Mouse (Mus musculus) hindbrain, embryonic 13.5 days (tissue): ENCODE measurements at regions not wholly inside any gene's neighbourhood (a gene's known extent, or its start where the extent isn't known, plus 50 kb on each side); places are given as distances from the start of the nearest gene placed in this dataset.

Experiments used
- ATAC-seq: fragments of 200-750 bp; cut with Nextera tagmentation; 2 replicates; pipeline ENCODE4 v1.8.0; 2017; ENCODE audit warnings: moderate TSS enrichment; ENCODE audit not compliant: low FRiP score
- H3K27ac ChIP-seq: fragments of 300-500 bp; sonication (generic); 2 replicates; pipeline ENCODE4 v1.5.1; 2015; ENCODE audit warnings: inconsistent platforms, mild to moderate bottlenecking, moderate library complexity
- H3K27me3 ChIP-seq: fragments of 300-500 bp; sonication (generic); 2 replicates; pipeline ENCODE4 v1.6.1; 2015; ENCODE audit warnings: mild to moderate bottlenecking, inconsistent platforms
- H3K36me3 ChIP-seq: fragments of 300-500 bp; sonication (generic); 2 replicates; pipeline ENCODE4 v1.6.1; 2015; ENCODE audit warnings: mild to moderate bottlenecking, inconsistent platforms
- H3K4me1 ChIP-seq: fragments of 300-500 bp; sonication (generic); replicated peaks from 2 replicates; pipeline ENCODE4 v1.6.1; 2015; ENCODE audit warnings: inconsistent platforms
- H3K4me2 ChIP-seq: fragments of 300-500 bp; sonication (generic); 2 replicates; pipeline ENCODE4 v1.6.1; 2015; ENCODE audit warnings: inconsistent platforms, mild to moderate bottlenecking, moderate library complexity
- H3K4me3 ChIP-seq: fragments of 300-500 bp; sonication (generic); 2 replicates; pipeline ENCODE4 v1.5.1; 2015; ENCODE audit warnings: mild to moderate bottlenecking, inconsistent platforms
- H3K9ac ChIP-seq: fragments of 300-500 bp; sonication (generic); 2 replicates; pipeline ENCODE4 v1.6.1; 2015; ENCODE audit warnings: mild to moderate bottlenecking, inconsistent platforms
- H3K9me3 ChIP-seq: fragments of 300-500 bp; sonication (generic); 2 replicates; pipeline ENCODE4 v1.6.1; 2016; ENCODE audit warnings: inconsistent platforms
- WGBS: fragments of 180-500 bp; shearing (Covaris S2); methylation state at CpG from one replicate; pipeline ENCODE4 v1.1.7; 2015; 5-methylcytosine and 5-hydroxymethylcytosine counted together

GRCm38 (mm10) chr14:104644626-104645025 lies 122.2 kb upstream of the Rnf219 start:
- no peaks in the 10 kb centered on the region for H3K27me3 ChIP-seq
- no peak overlapping the region for H3K9ac ChIP-seq
- no peaks in the 10 kb centered on the region for H3K36me3 ChIP-seq
- H3K9me3 ChIP-seq = no peaks in the 10 kb centered on the region
- 73% methylated on average over 4 of the region's 4 CpGs for WGBS
- H3K4me1 ChIP-seq = peaks cover 8% of the 10 kb centered on the region
- ATAC-seq = no peak
- no peak overlapping the region for H3K4me2 ChIP-seq
- H3K4me3 ChIP-seq = no peak overlapping the region
- no peak overlapping the region for H3K27ac ChIP-seq

- WGBS = 59% methylated on average over 6 of the region's 6 CpGs
Observed at GRCm38 (mm10) chr14:104642783-104643182, 120.3 kb upstream of the Rnf219 start.

GRCm38 (mm10) chr14:104639300-104639699 lies 116.9 kb upstream of the Rnf219 start:
- H3K27ac ChIP-seq = peak overlapping the region; percentile 56
- H3K27me3 ChIP-seq = no peaks in the 10 kb centered on the region
- no peak overlapping the region for H3K9ac ChIP-seq
- 56% methylated on average over 7 of the region's 7 CpGs for WGBS
- peaks cover 7% of the 10 kb centered on the region; the same call in 1 of the 2 replicates for H3K4me1 ChIP-seq
- H3K4me2 ChIP-seq = no peak overlapping the region
- H3K36me3 ChIP-seq = no peaks in the 10 kb centered on the region
- no peak for ATAC-seq
- H3K4me3 ChIP-seq = 0 out of 2 replicates have a peak overlapping the region, but pooled peaks have one; percentile 7
- H3K9me3 ChIP-seq = no peaks in the 10 kb centered on the region

More at GRCm38 (mm10) chr14:104642783-104643182, 120.3 kb upstream of the Rnf219 start:
- Histone ChIP-seq H3K9me3 (no peaks in the 10 kb centered on the region), H3K36me3 (no peaks in the 10 kb centered on the region), H3K27me3 (no peaks in the 10 kb centered on the region), H3K4me3 (no peak overlapping the region; the same call in 1 of the 2 replicates), H3K4me2 (peak overlapping the region; percentile 27; the same call in 1 of the 2 replicates), H3K27ac (0 out of 2 replicates have a peak overlapping the region, but pooled peaks have one; percentile 18), H3K9ac (peak overlapping the region; percentile 35; the same call in 1 of the 2 replicates), H3K4me1 (peaks cover 7% of the 10 kb centered on the region; the same call in 1 of the 2 replicates)
- no peak for ATAC-seq

- Histone ChIP-seq H3K4me1 (0 out of 2 replicates have a peak, but pooled peaks cover 2% of the 10 kb centered on the region), H3K4me3 (no peak overlapping the region), H3K4me2 (no peak overlapping the region), H3K9ac (no peak overlapping the region), H3K27me3 (no peaks in the 10 kb centered on the region), H3K36me3 (no peaks in the 10 kb centered on the region), H3K27ac (no peak overlapping the region), H3K9me3 (no peaks in the 10 kb centered on the region)
- 0 out of 2 replicates have a peak, but pooled peaks have one; percentile 39 for ATAC-seq
- 78% methylated on average over 3 of the region's 3 CpGs for WGBS
Observed at GRCm38 (mm10) chr14:104611467-104611866, 89.0 kb upstream of the Rnf219 start.

- WGBS = 74% methylated on average over 4 of the region's 4 CpGs
- Histone ChIP-seq H3K9me3 (no peaks in the 10 kb centered on the region), H3K27me3 (no peaks in the 10 kb centered on the region), H3K4me2 (no peak overlapping the region), H3K27ac (no peak overlapping the region), H3K4me3 (no peak overlapping the region), H3K9ac (no peak overlapping the region), H3K4me1 (0 out of 2 replicates have a peak, but pooled peaks cover 2% of the 10 kb centered on the region), H3K36me3 (no peaks in the 10 kb centered on the region)
- no peak for ATAC-seq
Observed at GRCm38 (mm10) chr14:104610378-104610777, 87.9 kb upstream of the Rnf219 start.

GRCm38 (mm10) chr14:104594851-104595250 lies 72.4 kb upstream of the Rnf219 start:
- Histone ChIP-seq H3K9me3 (no peaks in the 10 kb centered on the region), H3K36me3 (no peaks in the 10 kb centered on the region), H3K9ac (no peak overlapping the region), H3K27me3 (no peaks in the 10 kb centered on the region), H3K4me1 (no peaks in the 10 kb centered on the region), H3K4me2 (no peak overlapping the region), H3K4me3 (no peak overlapping the region), H3K27ac (no peak overlapping the region)
- WGBS = 88% methylated on average over 3 of the region's 3 CpGs
- no peak for ATAC-seq
